Mouse (Mus musculus) intestine, embryonic 14.5 days (tissue): ENCODE data around the gene Slc35f3. TPM values are rescaled to one million over a fixed set of nuclear protein-coding genes. Genes with fewer than 3 reads are reported as not detected.

ENCODE experiments used
- ATAC-seq: fragments of 200-750 bp; cut with Nextera tagmentation; replicated peaks from 2 replicates; pipeline ENCODE4 v1.8.0; 2017; ENCODE audit warnings: low read depth, moderate number of reproducible peaks, moderate TSS enrichment, moderate library complexity; ENCODE audit not compliant: low FRiP score, low TSS enrichment
- DNase-seq: peaks from one replicate; pipeline ENCODE4 v3.0.0-alpha.2; 2018; ENCODE audit warnings: low spot score
- H3K27ac ChIP-seq: fragments of 300-500 bp; sonication (generic); 2 replicates; pipeline ENCODE4 v1.5.1; 2014; ENCODE audit warnings: low read depth, mild to moderate bottlenecking, control low read depth
- H3K27me3 ChIP-seq: fragments of 300-500 bp; sonication (generic); replicated peaks from 2 replicates; pipeline ENCODE4 v1.6.1; 2014; ENCODE audit warnings: low read length, control low read depth; ENCODE audit not compliant: control insufficient read depth, insufficient read depth
- H3K36me3 ChIP-seq: fragments of 300-500 bp; sonication (generic); 2 replicates; pipeline ENCODE4 v1.6.1; 2014; ENCODE audit warnings: low read length, control low read depth; ENCODE audit not compliant: control insufficient read depth, insufficient read depth
- H3K4me1 ChIP-seq: fragments of 300-500 bp; sonication (generic); replicated peaks from 2 replicates; pipeline ENCODE4 v1.6.1; 2014; ENCODE audit warnings: low read length, control low read depth, mixed read lengths; ENCODE audit not compliant: control insufficient read depth, insufficient read depth
- H3K4me2 ChIP-seq: fragments of 300-500 bp; sonication (generic); 2 replicates; pipeline ENCODE4 v1.6.1; 2014; ENCODE audit warnings: low read length
- H3K4me3 ChIP-seq: fragments of 300-500 bp; sonication (generic); 2 replicates; pipeline ENCODE4 v1.5.1; 2014; ENCODE audit warnings: low read depth, low read length, control low read depth, mixed read lengths
- H3K9ac ChIP-seq: fragments of 300-500 bp; sonication (generic); 2 replicates; pipeline ENCODE4 v1.6.1; 2014; ENCODE audit warnings: mild to moderate bottlenecking, low read length
- H3K9me3 ChIP-seq: fragments of 300-500 bp; sonication (generic); 2 replicates; pipeline ENCODE4 v1.6.1; 2016; ENCODE audit warnings: low read length, control low read depth; ENCODE audit not compliant: control insufficient read depth
- WGBS: fragments of 180-500 bp; shearing (Covaris S2); extraction: QIAGEN DNeasy Blood & Tissue Kit; methylation state at CpG from one replicate; pipeline ENCODE4 v1.1.7; 2014; 5-methylcytosine and 5-hydroxymethylcytosine counted together
- polyA plus RNA-seq: library from polyadenylated mRNA; unstranded; fragments of >200 nt; fragmentation: Nextera tagmentation; extraction: Ambion mirVana; gene quantifications from 2 replicates; pipeline ENCODE4 v1.2.1, GENCODE M21; 2014

Slc35f3 gene
- polyA plus RNA-seq, 1 experiment from 2014 or later: 0.30 TPM

DNA sequence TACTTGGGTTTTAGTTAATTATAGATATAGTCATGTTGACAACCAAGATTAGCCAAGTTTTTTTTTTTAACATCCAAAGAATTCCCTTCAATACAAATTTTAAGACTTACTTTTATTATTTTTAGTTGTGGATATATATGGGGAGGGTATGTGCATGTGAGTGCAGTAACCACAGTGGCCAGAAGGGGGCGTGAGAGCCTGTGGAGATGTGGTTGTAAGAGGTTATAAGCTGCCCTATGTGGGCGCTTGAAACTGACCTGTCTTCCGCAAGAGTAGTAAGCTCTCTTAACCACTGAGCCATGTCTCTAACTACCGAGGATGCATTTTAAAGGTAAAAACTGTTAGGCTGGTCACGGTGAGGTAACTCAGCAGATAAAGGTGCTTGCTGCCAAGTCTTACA is 45.1 kb downstream of the Slc35f3 start:
- no peaks in the 10 kb centered on the region for H3K27me3 ChIP-seq
- H3K4me1 ChIP-seq: no peaks in the 10 kb centered on the region; the same call in 1 of the 2 replicates
- ATAC-seq (no peak), DNase-seq (no peak)
- WGBS: 78% methylated on average over 5 of the region's 5 CpGs
- H3K36me3 ChIP-seq: no peaks in the 10 kb centered on the region
- no peak overlapping the region for H3K9ac ChIP-seq
- no peaks in the 10 kb centered on the region for H3K9me3 ChIP-seq
- H3K4me2 ChIP-seq: no peak overlapping the region
- no peak overlapping the region for H3K4me3 ChIP-seq
- H3K27ac ChIP-seq: no peak overlapping the region

- Histone ChIP-seq H3K9ac (no peak overlapping the region), H3K27me3 (no peaks in the 10 kb centered on the region), H3K4me1 (no peaks in the 10 kb centered on the region; the same call in 1 of the 2 replicates), H3K4me3 (no peak overlapping the region), H3K9me3 (no peaks in the 10 kb centered on the region), H3K36me3 (no peaks in the 10 kb centered on the region), H3K4me2 (no peak overlapping the region), H3K27ac (no peak overlapping the region)
- WGBS: 52% methylated on average over 4 of the region's 4 CpGs
- no peak for ATAC-seq
- DNase-seq: no peak
Observed at GRCm38 (mm10) chr8:126345100-126345499, 46.7 kb downstream of the Slc35f3 start.

DNA sequence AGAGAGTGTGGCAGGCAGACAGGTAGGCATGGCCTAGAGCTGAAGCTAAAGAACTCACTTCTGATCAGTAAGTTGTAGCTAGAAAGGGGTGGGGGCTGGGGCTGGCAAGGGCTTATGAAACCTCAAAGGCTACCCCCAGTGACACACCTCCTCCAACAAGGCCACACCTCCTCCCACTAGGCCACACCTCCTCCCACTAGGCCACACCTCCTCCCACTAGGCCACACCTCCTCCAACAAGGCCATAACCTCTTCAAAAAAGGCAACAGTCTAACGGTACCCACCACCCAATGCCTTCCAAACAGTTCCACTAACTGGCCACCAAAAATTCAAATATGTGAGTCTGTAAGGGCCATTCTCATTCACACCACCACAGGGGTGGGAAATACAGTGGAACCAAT is 54.9 kb downstream of the Slc35f3 start:
- Histone ChIP-seq H3K4me1 (no peaks in the 10 kb centered on the region), H3K4me3 (no peak overlapping the region), H3K4me2 (no peak overlapping the region), H3K36me3 (no peaks in the 10 kb centered on the region), H3K27ac (no peak overlapping the region), H3K9me3 (no peaks in the 10 kb centered on the region), H3K27me3 (no peaks in the 10 kb centered on the region), H3K9ac (no peak overlapping the region)
- no peak for DNase-seq
- no peak for ATAC-seq
- 64% methylated on average over 1 of the region's 1 CpGs for WGBS

DNA sequence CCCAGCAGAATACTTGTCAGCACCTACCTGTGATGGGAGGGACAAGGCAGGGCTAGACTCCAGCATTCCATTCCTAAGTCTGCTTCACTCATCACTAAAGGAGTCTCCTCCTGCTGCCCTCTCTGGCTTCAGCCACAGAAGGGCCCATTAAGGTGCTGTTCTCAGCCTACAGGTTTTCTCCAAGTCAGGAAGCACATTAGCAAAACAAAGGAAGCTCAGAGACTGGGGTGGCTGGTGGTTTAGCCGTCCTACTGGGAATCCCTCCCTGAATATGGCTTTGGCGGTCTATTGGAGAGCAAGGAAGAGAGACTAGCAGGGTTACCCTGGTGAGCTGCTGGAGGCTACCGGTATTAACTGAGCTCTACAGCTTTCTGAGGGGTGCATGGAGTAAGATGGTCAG is 59.6 kb downstream of the Slc35f3 start:
- H3K27ac ChIP-seq: no peak overlapping the region
- DNase-seq: no peak
- 0 out of 2 replicates have a peak, but pooled peaks cover 5% of the 10 kb centered on the region for H3K4me1 ChIP-seq
- H3K4me2 ChIP-seq: no peak overlapping the region
- no peaks in the 10 kb centered on the region for H3K36me3 ChIP-seq
- no peak for ATAC-seq
- 52% methylated on average over 3 of the region's 3 CpGs for WGBS
- H3K4me3 ChIP-seq: no peak overlapping the region
- H3K9me3 ChIP-seq: no peaks in the 10 kb centered on the region
- no peak overlapping the region for H3K9ac ChIP-seq
- no peaks in the 10 kb centered on the region for H3K27me3 ChIP-seq

GRCm38 (mm10) chr8:126359296-126359695 is 60.9 kb downstream of the Slc35f3 start:
- Histone ChIP-seq H3K27ac (no peak overlapping the region), H3K9ac (no peak overlapping the region), H3K4me2 (no peak overlapping the region), H3K4me1 (0 out of 2 replicates have a peak, but pooled peaks cover 5% of the 10 kb centered on the region), H3K4me3 (no peak overlapping the region), H3K36me3 (no peaks in the 10 kb centered on the region), H3K9me3 (no peaks in the 10 kb centered on the region), H3K27me3 (no peaks in the 10 kb centered on the region)
- WGBS: 75% methylated on average over 6 of the region's 6 CpGs
- ATAC-seq (no peak), DNase-seq (no peak)

GRCm38 (mm10) chr8:126360106-126360505 is 61.7 kb downstream of the Slc35f3 start:
- Histone ChIP-seq H3K4me2 (no peak overlapping the region), H3K9ac (no peak overlapping the region), H3K36me3 (no peaks in the 10 kb centered on the region), H3K27me3 (no peaks in the 10 kb centered on the region), H3K4me3 (no peak overlapping the region), H3K27ac (0 out of 2 replicates have a peak overlapping the region, but pooled peaks have one; percentile 36), H3K4me1 (0 out of 2 replicates have a peak, but pooled peaks cover 5% of the 10 kb centered on the region), H3K9me3 (no peaks in the 10 kb centered on the region)
- 46% methylated on average over 11 of the region's 11 CpGs for WGBS
- DNase-seq (no peak), ATAC-seq (no peak)

DNA sequence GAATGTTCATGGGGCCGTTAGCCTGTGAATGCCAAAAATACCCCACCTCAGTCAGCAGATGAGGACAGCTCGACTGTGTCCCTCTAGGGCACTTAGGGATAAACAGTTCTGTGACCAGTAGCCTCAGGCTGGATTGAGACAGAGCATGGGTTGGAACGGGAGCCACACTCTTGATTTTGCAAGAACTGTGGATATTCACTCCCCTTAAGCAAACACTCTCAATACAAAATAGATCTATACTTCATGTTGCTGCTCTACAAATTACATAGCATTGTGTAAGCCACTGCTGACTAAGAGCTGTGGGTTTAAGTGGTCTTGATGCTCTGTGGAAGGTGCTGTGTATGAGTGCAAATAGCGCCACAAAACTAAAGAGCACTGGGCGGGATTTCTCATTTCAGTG is 62.3 kb downstream of the Slc35f3 start:
- Histone ChIP-seq H3K9me3 (no peaks in the 10 kb centered on the region), H3K4me2 (no peak overlapping the region), H3K4me3 (no peak overlapping the region), H3K27ac (no peak overlapping the region), H3K4me1 (0 out of 2 replicates have a peak, but pooled peaks cover 5% of the 10 kb centered on the region), H3K36me3 (no peaks in the 10 kb centered on the region), H3K27me3 (no peaks in the 10 kb centered on the region), H3K9ac (no peak overlapping the region)
- ATAC-seq (no peak), DNase-seq (no peak)
- WGBS: 70% methylated on average over 5 of the region's 5 CpGs

- H3K27ac ChIP-seq: no peak overlapping the region
- H3K4me2 ChIP-seq: no peak overlapping the region
- no peak for DNase-seq
- no peaks in the 10 kb centered on the region for H3K36me3 ChIP-seq
- no peak overlapping the region for H3K9ac ChIP-seq
- no peaks in the 10 kb centered on the region for H3K4me1 ChIP-seq
- H3K9me3 ChIP-seq: no peaks in the 10 kb centered on the region
- 77% methylated on average over 3 of the region's 3 CpGs for WGBS
- ATAC-seq: no peak
- H3K27me3 ChIP-seq: no peaks in the 10 kb centered on the region
- no peak overlapping the region for H3K4me3 ChIP-seq
Observed at GRCm38 (mm10) chr8:126366251-126366650, 67.9 kb downstream of the Slc35f3 start.

DNA sequence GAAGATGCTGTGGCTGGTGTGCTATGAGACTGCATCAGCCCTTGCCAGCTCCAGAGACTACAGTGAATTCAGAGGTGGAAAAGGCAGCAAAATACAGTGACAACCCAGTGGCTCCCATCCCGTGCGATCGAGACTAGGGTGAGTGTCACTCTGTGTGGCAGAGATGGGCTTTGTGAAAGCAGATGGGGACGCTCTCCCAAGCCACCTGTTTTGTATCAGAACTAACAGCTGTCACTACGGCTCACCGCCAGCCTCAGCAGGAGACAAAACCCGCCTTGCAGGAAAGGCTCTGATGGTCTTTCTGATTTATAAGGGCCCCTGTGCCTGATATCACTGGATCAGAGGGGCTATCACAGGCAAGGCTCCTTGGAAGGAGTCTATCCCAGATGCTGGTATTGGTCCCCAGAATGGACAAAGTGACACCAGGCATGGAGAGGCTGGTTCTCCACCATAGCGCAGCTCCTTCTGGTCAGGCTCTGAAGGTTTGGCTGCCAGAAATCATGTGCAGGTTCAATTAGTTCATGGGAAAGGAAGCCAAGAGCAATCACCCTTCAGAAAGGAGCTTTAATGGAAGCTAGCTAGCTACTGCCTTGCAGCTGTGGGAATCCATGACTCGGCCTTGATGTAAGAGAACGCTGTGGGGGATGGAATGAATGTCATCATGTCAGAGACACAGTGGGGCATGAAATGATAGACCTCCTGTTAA is 70.1 kb downstream of the Slc35f3 start:
- WGBS: 76% methylated on average over 10 of the region's 10 CpGs
- ATAC-seq: no peak
- no peak for DNase-seq

More for the DNA sequence above, 70.1 kb downstream of the Slc35f3 start:
- no peak overlapping the region for H3K4me2 ChIP-seq
- H3K9me3 ChIP-seq: no peaks in the 10 kb centered on the region
- H3K27me3 ChIP-seq: no peaks in the 10 kb centered on the region
- no peak overlapping the region for H3K4me3 ChIP-seq
- no peaks in the 10 kb centered on the region for H3K36me3 ChIP-seq
- H3K4me1 ChIP-seq: no peaks in the 10 kb centered on the region
- H3K27ac ChIP-seq: no peak overlapping the region
- no peak overlapping the region for H3K9ac ChIP-seq
